Mouse (Mus musculus) MEL (cell line): ENCODE results near the gene Mum1. TPM values are rescaled to one million over a fixed set of nuclear protein-coding genes. Genes with fewer than 3 reads are reported as not detected.
A peak's percentile ranks its signal among the peaks of the same experiment; 100 is the strongest.

Source experiments
- DNase-seq: peaks from one replicate; pipeline ENCODE4 v3.0.0; 2011; ENCODE audit warnings: low read depth, low spot score
- H3K27ac ChIP-seq: 2 replicates; pipeline ENCODE4 v1.5.1; 2012; ENCODE audit warnings: low read depth, mild to moderate bottlenecking, control low read depth, low read length, moderate library complexity; ENCODE audit not compliant: control insufficient read depth
- H3K27me3 ChIP-seq, 2 experiments: fragments of 150-350 bp in 1 of 2; sonication (generic) in 1 of 2; 2 replicates each; pipeline ENCODE4 v1.6.1; 2012; ENCODE audit warnings: low read length in 2 of 2, mild to moderate bottlenecking in 2 of 2, improper control_type of control experiment in 1 of 2, moderate library complexity in 1 of 2; ENCODE audit not compliant: insufficient read depth in 2 of 2, control insufficient read depth in 1 of 2
- H3K36me3 ChIP-seq, 2 experiments: 2 replicates each; pipeline ENCODE4 v1.6.1; 2012 to 2014; ENCODE audit warnings: low read length in 2 of 2, improper control_type of control experiment in 1 of 2, inconsistent platforms in 1 of 2, mild to moderate bottlenecking in 1 of 2; ENCODE audit not compliant: insufficient read depth in 2 of 2, control insufficient read depth in 1 of 2
- H3K4me1 ChIP-seq, 2 experiments: fragments of 150-350 bp in 1 of 2; sonication (generic) in 1 of 2; 2 replicates each; pipeline ENCODE4 v1.6.1; 2012; ENCODE audit warnings: low read length in 2 of 2, improper control_type of control experiment in 1 of 2, mild to moderate bottlenecking in 1 of 2; ENCODE audit not compliant: insufficient read depth in 2 of 2, control insufficient read depth in 1 of 2
- H3K4me3 ChIP-seq, 2 experiments: fragments of 150-350 bp in 1 of 2; sonication (generic) in 1 of 2; 2 replicates each; pipeline ENCODE4 v1.5.1; 2012; ENCODE audit warnings: low read depth in 2 of 2, low read length in 2 of 2, mild to moderate bottlenecking in 2 of 2, moderate library complexity in 2 of 2, control low read depth in 1 of 2, improper control_type of control experiment in 1 of 2; ENCODE audit not compliant: control insufficient read depth in 1 of 2, insufficient read depth in 1 of 2
- H3K79me2 ChIP-seq: 2 replicates; pipeline ENCODE4 v1.6.1; 2012; ENCODE audit warnings: mild to moderate bottlenecking, low read length, moderate library complexity; ENCODE audit not compliant: control insufficient read depth, poor library complexity, insufficient read depth
- H3K9ac ChIP-seq: 2 replicates; pipeline ENCODE4 v1.6.1; 2012; ENCODE audit warnings: low read depth, mild to moderate bottlenecking, control low read depth, low read length, moderate library complexity; ENCODE audit not compliant: control insufficient read depth, poor library complexity, severe bottlenecking
- H3K9me3 ChIP-seq: fragments of 150-350 bp; sonication (generic); replicated peaks from 2 replicates; pipeline ENCODE4 v1.6.1; 2012; ENCODE audit warnings: mild to moderate bottlenecking, low read length, improper control_type of control experiment, moderate library complexity; ENCODE audit not compliant: insufficient read depth
- BHLHE40 ChIP-seq: IDR thresholded peaks from 2 replicates; pipeline ENCODE4 v1.6.1; 2012; ENCODE audit warnings: low read depth, mild to moderate bottlenecking, inconsistent platforms, low read length, improper control_type of control experiment, borderline replicate concordance
- CHD1 ChIP-seq: IDR thresholded peaks from 2 replicates; pipeline ENCODE4 v1.6.1; 2012; ENCODE audit warnings: low read depth, mild to moderate bottlenecking, inconsistent platforms, low read length, improper control_type of control experiment
- CHD2 ChIP-seq: IDR thresholded peaks from 2 replicates; pipeline ENCODE4 v1.6.1; 2011; ENCODE audit warnings: low read length, improper control_type of control experiment
- E2F4 ChIP-seq: IDR thresholded peaks from 2 replicates; pipeline ENCODE4 v1.6.1; 2011; ENCODE audit warnings: low read depth, low read length, improper control_type of control experiment, borderline replicate concordance
- ETS1 ChIP-seq: IDR thresholded peaks from 2 replicates; pipeline ENCODE4 v1.6.1; 2012; ENCODE audit warnings: low read depth, mild to moderate bottlenecking, inconsistent platforms, low read length, improper control_type of control experiment, moderate library complexity
- HCFC1 ChIP-seq: IDR thresholded peaks from 2 replicates; pipeline ENCODE4 v1.6.1; 2012; ENCODE audit warnings: low read depth, mild to moderate bottlenecking, inconsistent platforms, low read length, improper control_type of control experiment, moderate library complexity
- JUND ChIP-seq: IDR thresholded peaks from 2 replicates; pipeline ENCODE4 v1.6.1; 2011; ENCODE audit warnings: low read depth, mild to moderate bottlenecking, improper control_type of control experiment, low read length
- MXI1 ChIP-seq: IDR thresholded peaks from 2 replicates; pipeline ENCODE4 v1.6.1; 2011; ENCODE audit warnings: mild to moderate bottlenecking, low read depth, low read length, improper control_type of control experiment
- RCOR1 ChIP-seq: IDR thresholded peaks from 2 replicates; pipeline ENCODE4 v1.6.1; 2012; ENCODE audit warnings: low read depth, mild to moderate bottlenecking, inconsistent platforms, low read length, improper control_type of control experiment
- SIN3A ChIP-seq: IDR thresholded peaks from 2 replicates; pipeline ENCODE4 v1.6.1; 2012; ENCODE audit warnings: low read length, improper control_type of control experiment, inconsistent platforms
- SMC3 ChIP-seq: IDR thresholded peaks from 2 replicates; pipeline ENCODE4 v1.6.1; 2011; ENCODE audit warnings: low read depth, low read length, improper control_type of control experiment
- TAL1 ChIP-seq: IDR thresholded peaks from 2 replicates; pipeline ENCODE4 v1.6.1; 2012; ENCODE audit warnings: mild to moderate bottlenecking, inconsistent platforms, low read length, moderate library complexity, mixed read lengths
- TBP ChIP-seq: IDR thresholded peaks from 2 replicates; pipeline ENCODE4 v1.8.0; 2011; ENCODE audit warnings: low read depth, low read length, improper control_type of control experiment
- TCF12 ChIP-seq: IDR thresholded peaks from 2 replicates; pipeline ENCODE4 v1.6.1; 2014; ENCODE audit warnings: low read depth, mild to moderate bottlenecking, inconsistent platforms, low read length, improper control_type of control experiment, moderate library complexity
- USF2 ChIP-seq, 2 experiments: IDR thresholded peaks; 2 replicates each; pipeline ENCODE4 v1.6.1; 2011 to 2012; ENCODE audit warnings: improper control_type of control experiment in 2 of 2, low read length in 2 of 2, borderline replicate concordance in 1 of 2, inconsistent platforms in 1 of 2, low read depth in 1 of 2, mild to moderate bottlenecking in 1 of 2; ENCODE audit not compliant: insufficient read depth in 1 of 2
- polyA plus RNA-seq, 2 experiments: library from polyadenylated mRNA; stranded (reverse) in 1 of 2; unstranded in 1 of 2; fragments of >175 nt in 1 of 2; fragments of >200 nt in 1 of 2; gene quantifications; 2 replicates each; pipeline versions ENCODE4 v1.2.1 to v1.2.4; 2012; ENCODE audit warnings: low replicate concordance in 2 of 2, low read depth in 1 of 2; ENCODE audit not compliant: insufficient read length in 2 of 2, insufficient read depth in 1 of 2, missing spikeins in 1 of 2
- total RNA-seq: library from RNA; depleted of rRNA; stranded (reverse); fragments of 300-350 nt; gene quantifications from 2 replicates; pipeline ENCODE4 v1.2.3, GENCODE M21; 2012

The Mum1 gene
- total and polyA plus RNA-seq, 3 experiments, result 34.0 to 55.2 (median 35.3) TPM

DNA sequence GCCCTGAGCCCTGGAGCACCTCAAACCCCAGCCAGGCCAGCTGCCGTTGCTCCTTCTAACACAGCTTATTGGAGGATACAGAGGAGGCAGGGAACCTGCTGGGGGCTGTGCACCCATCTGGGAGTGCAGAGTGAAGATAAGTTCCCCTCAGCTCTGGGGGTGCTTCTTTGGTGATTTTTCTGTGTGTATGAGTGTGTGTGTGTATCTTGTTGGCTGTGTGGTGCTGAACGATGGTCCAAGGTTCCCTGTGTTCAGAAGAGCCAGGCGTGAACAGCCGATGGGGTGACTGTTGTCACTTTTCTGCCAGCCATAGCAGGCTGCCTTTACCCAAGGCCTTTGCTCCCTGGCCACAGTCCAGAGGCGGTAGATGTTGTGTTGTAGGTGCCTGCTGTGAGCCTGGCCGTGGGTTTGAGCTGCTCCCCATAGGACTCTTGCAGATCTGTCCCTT lies 44.5 kb downstream of the Mum1 start:
- Histone ChIP-seq H3K36me3 (peaks cover 4 to 20% of the 10 kb centered on the region in 2 experiments), H3K27me3 (no peaks in the 10 kb centered on the region), H3K79me2 (peaks cover 74% of the 10 kb centered on the region), H3K4me3 (no peak overlapping the region), H3K9me3 (no peaks in the 10 kb centered on the region), H3K9ac (no peak overlapping the region), H3K27ac (no peak overlapping the region; the same call in 1 of the 2 replicates), H3K4me1 (peaks cover 3 to 18% of the 10 kb centered on the region in 2 experiments; a peak in 2 of 4 replicates)
- no peak for TF ChIP-seq JUND
- TF ChIP-seq TAL1, result peak; percentile 35
- peak; percentile 34 for DNase-seq

GRCm38 (mm10) chr10:80271186-80271843 lies 45.1 kb downstream of the Mum1 start:
- Histone ChIP-seq H3K4me3 (no peak overlapping the region), H3K27me3 (no peaks in the 10 kb centered on the region), H3K4me1 (peaks cover 3 to 14% of the 10 kb centered on the region in 2 experiments; a peak in 2 of 4 replicates), H3K79me2 (peaks cover 68% of the 10 kb centered on the region), H3K27ac (no peak overlapping the region), H3K36me3 (peaks cover 4 to 16% of the 10 kb centered on the region in 2 experiments), H3K9ac (no peak overlapping the region), H3K9me3 (no peaks in the 10 kb centered on the region)
- no peak for DNase-seq
- TF ChIP-seq RCOR1, result no peak
- TF ChIP-seq CHD2, result no peak
- no peak for TF ChIP-seq SIN3A
- TF ChIP-seq USF2 (IDR thresholded peaks at IDR 0.05; ENCODE audit: borderline replicate concordance in 1 of 2, insufficient read depth in 1 of 2, low read depth in 1 of 2, low read length in 2 of 2), result no peak
- no peak for TF ChIP-seq TCF12
- TF ChIP-seq E2F4, result no peak
- no peak for TF ChIP-seq SMC3
- no peak for TF ChIP-seq BHLHE40
- no peak for TF ChIP-seq ETS1
- no peak for TF ChIP-seq HCFC1
- no peak for TF ChIP-seq TBP
- no peak for TF ChIP-seq MXI1
- no peak for TF ChIP-seq CHD1
- TF ChIP-seq, all 39 proteins: peak for 0
